Mouse (Mus musculus): Measurements from ENCODE around the gene Pim3. TPM values are rescaled to one million over a fixed set of nuclear protein-coding genes. Genes with fewer than 3 reads are reported as not detected.

Gene Pim3
- polyA plus RNA-seq, 1 experiment: 0.49 TPM

DNA sequence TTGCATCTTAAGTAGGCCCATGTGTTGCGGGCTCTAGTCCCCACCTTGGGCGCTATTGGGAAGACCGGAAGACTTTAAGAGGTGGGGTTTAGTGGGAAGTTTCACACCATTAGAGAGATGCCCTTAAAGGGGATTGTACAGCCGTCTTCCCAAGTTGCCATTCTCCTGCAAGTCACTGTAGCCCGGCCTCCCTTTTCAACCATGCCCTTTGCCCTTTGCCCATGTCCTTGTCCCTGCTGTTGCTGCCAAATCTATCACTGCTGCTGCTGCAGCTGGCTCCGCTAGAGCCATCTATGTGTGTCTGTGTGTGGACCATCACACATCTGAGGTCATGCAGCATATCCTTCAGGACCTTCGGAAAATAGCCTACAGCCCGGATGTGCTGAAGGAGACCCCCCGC, 29.4 kb upstream of the Pim3 start:
- Histone ChIP-seq H3K36me3 (ENCODE audit: control insufficient read depth) (no peaks in the 10 kb centered on the region), H3K4me3 (replicated peaks) (no peak overlapping the region), H3K27me3 (ENCODE audit: control insufficient read depth) (peaks cover 11% of the 10 kb centered on the region), H3K9me3 (ENCODE audit: control insufficient read depth, low read length) (no peaks in the 10 kb centered on the region), H3K4me1 (ENCODE audit: control insufficient read depth) (peaks cover 8% of the 10 kb centered on the region)
- TF ChIP-seq TAL1 (IDR thresholded peaks at IDR 0.05; ENCODE audit: low read length): no peak
- TF ChIP-seq GATA1 (IDR thresholded peaks at IDR 0.05; ENCODE audit: low read length): no peak

DNA sequence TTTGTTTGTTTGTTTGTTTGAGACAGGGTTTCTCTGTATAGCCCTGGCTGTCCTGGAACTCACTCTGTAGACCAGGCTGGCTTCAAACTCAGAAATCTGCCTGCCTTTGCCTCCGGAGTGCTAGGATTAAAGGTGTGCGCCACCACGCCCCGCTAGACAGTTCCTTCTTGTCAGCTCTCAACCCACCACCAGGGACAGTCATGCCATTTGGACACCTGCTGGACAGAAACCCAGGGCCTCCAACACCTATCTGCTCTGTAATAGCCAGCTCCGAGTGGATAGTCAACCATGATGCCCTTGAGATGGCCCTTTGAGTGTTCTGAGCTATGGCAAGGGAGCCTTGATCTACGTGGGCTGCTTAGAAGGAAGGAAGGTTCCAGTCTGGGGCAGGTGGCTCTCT, 26.0 kb upstream of the Pim3 start:
- no peak for TF ChIP-seq TAL1 (IDR thresholded peaks at IDR 0.05; ENCODE audit: low read length)
- TF ChIP-seq GATA1 (IDR thresholded peaks at IDR 0.05; ENCODE audit: low read length): no peak
- Histone ChIP-seq H3K9me3 (ENCODE audit: control insufficient read depth, low read length) (no peaks in the 10 kb centered on the region), H3K4me3 (replicated peaks) (no peak overlapping the region), H3K27me3 (ENCODE audit: control insufficient read depth) (peaks cover 27% of the 10 kb centered on the region), H3K4me1 (ENCODE audit: control insufficient read depth) (peaks cover 8% of the 10 kb centered on the region), H3K36me3 (ENCODE audit: control insufficient read depth) (no peaks in the 10 kb centered on the region)

DNA sequence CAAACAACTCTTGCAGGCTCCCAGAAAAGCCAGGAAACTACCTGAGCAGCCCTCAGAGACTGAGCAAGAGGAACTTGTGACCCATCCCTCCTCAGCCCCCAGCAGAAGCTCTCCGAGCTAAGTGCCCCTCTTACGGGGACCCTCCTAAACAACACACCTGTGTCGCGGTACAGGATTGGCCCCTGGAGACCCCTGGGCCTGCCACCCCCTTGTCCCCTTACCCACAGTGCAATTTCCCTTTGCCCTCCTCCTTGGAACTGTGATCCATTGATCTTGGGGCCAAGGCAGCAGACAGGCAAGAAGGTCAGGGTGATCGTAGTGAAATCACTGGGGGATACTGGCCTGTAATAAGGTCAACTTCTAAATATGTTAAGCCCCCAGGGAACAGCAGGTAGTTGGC, 25.4 kb upstream of the Pim3 start:
- H3K27me3 ChIP-seq (ENCODE audit: control insufficient read depth): peaks cover 27% of the 10 kb centered on the region
- no peak for TF ChIP-seq GATA1 (IDR thresholded peaks at IDR 0.05; ENCODE audit: low read length)
- TF ChIP-seq TAL1 (IDR thresholded peaks at IDR 0.05; ENCODE audit: low read length): no peak
- H3K9me3 ChIP-seq (ENCODE audit: control insufficient read depth, low read length): no peaks in the 10 kb centered on the region
- no peak overlapping the region for H3K4me3 ChIP-seq (replicated peaks)
- peaks cover 8% of the 10 kb centered on the region for H3K4me1 ChIP-seq (ENCODE audit: control insufficient read depth)
- H3K36me3 ChIP-seq (ENCODE audit: control insufficient read depth): no peaks in the 10 kb centered on the region

DNA sequence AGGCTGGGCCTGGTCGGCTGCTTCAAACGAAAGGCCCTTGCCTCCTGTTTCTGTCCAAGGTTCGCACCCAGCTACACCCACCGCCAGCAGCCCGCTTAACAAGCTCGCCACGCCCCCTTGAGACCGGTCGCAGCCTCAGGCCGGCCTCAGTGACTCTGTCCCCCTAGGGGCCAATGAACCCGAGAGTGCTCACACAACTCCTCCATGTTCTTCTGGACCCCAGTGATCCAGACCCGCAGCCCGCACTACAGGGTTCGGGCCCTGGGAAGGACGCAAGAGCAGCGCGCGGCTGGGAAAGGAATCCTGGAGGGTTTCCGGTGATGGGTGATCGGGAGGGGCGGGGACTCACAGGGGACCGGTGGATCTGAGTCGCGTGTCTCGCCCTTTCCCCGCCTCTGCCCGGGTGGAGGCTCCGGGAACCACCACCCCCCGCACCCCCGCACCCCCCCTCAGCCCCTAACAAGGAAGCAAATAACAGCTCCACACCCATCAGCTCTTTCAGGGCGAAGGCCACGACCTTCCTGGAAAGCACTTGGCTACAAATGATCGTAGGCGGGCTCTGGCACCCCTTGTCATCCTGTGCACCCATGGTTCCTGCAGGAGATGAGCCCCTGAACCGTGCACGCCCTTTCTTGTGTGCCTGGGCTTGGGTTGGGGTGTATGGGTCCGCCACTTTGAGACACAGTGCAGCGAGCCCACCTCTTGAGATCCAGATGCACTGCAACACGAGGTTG, 24.6 kb upstream of the Pim3 start:
- Histone ChIP-seq H3K27me3 (ENCODE audit: control insufficient read depth) (peaks cover 29% of the 10 kb centered on the region), H3K4me1 (ENCODE audit: control insufficient read depth) (peaks cover 8% of the 10 kb centered on the region), H3K4me3 (replicated peaks) (peak overlapping the region; percentile 45), H3K9me3 (ENCODE audit: control insufficient read depth, low read length) (no peaks in the 10 kb centered on the region), H3K36me3 (ENCODE audit: control insufficient read depth) (no peaks in the 10 kb centered on the region)
- no peak for TF ChIP-seq TAL1 (IDR thresholded peaks at IDR 0.05; ENCODE audit: low read length)
- TF ChIP-seq GATA1 (IDR thresholded peaks at IDR 0.05; ENCODE audit: low read length): no peak

DNA sequence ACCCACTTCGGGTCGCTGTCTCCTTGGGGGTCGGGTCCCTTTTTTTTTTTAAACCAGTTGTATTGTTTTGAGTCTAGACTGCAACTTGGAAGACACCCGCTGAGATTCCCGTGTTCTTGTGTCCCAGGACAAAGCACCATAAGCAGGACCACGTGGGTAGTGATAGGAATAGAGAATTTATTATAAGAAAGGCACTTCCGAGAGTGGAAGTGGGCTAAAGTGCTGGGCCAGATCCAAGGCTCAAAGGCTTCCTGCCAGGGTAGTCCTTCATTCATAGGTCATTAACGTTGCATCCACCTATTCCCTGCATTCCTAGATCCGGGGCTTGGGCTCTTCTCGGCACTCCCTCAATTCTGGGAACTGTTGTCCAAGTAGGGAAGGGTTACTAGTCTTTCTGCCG, 24.0 kb upstream of the Pim3 start:
- H3K36me3 ChIP-seq (ENCODE audit: control insufficient read depth): no peaks in the 10 kb centered on the region
- no peak overlapping the region for H3K4me3 ChIP-seq (replicated peaks)
- no peak for TF ChIP-seq GATA1 (IDR thresholded peaks at IDR 0.05; ENCODE audit: low read length)
- no peak for TF ChIP-seq TAL1 (IDR thresholded peaks at IDR 0.05; ENCODE audit: low read length)
- H3K27me3 ChIP-seq (ENCODE audit: control insufficient read depth): peaks cover 29% of the 10 kb centered on the region
- H3K4me1 ChIP-seq (ENCODE audit: control insufficient read depth): peaks cover 8% of the 10 kb centered on the region
- no peaks in the 10 kb centered on the region for H3K9me3 ChIP-seq (ENCODE audit: control insufficient read depth, low read length)

DNA sequence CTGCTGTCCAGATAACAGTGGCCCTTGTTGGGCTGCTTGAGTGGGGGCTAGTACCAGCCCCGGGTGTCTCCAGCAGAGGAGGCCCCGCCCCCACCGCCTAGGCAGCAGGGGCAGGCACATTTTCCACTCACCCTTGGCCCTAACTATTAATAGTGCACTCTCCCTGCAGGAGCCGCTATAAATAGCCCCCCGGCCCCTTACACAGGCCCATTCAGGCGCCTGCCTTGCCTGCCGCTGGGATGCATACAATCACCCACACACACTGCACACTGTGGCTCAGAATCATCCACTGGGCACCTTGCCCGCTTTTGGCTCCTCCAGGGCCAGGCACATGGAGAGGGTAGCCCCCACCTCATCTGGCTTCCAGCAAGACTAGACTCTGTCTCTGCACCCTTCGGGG, 22.7 kb upstream of the Pim3 start:
- H3K9me3 ChIP-seq (ENCODE audit: control insufficient read depth, low read length): no peaks in the 10 kb centered on the region
- TF ChIP-seq GATA1 (IDR thresholded peaks at IDR 0.05; ENCODE audit: low read length) (no peak), TAL1 (IDR thresholded peaks at IDR 0.05; ENCODE audit: low read length) (no peak)
- peaks cover 29% of the 10 kb centered on the region for H3K27me3 ChIP-seq (ENCODE audit: control insufficient read depth)
- peaks cover 8% of the 10 kb centered on the region for H3K4me1 ChIP-seq (ENCODE audit: control insufficient read depth)
- H3K36me3 ChIP-seq (ENCODE audit: control insufficient read depth): no peaks in the 10 kb centered on the region
- H3K4me3 ChIP-seq (replicated peaks): no peak overlapping the region

DNA sequence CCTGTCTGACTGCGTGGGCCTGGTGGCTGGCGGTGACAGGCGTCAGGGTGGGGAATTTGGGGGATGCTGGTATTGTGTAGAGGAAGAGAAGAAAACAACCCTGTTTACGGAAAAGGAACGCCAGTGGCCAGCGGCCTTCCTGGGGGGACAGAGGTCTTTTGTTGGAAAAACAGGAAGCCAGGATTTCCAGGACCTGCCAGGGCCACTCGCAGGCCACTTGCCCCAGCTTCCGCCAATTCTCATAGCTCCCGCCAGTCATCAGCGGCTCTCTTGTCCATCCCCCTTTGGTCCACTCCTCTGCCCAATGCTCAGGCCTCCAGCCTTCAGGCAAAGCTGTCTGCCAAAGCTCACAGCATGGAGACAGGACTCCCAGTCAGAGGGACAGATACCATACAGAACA, 21.9 kb upstream of the Pim3 start:
- Histone ChIP-seq H3K4me3 (replicated peaks) (no peak overlapping the region), H3K36me3 (ENCODE audit: control insufficient read depth) (no peaks in the 10 kb centered on the region), H3K27me3 (ENCODE audit: control insufficient read depth) (peaks cover 29% of the 10 kb centered on the region), H3K4me1 (ENCODE audit: control insufficient read depth) (peaks cover 8% of the 10 kb centered on the region), H3K9me3 (ENCODE audit: control insufficient read depth, low read length) (no peaks in the 10 kb centered on the region)
- TF ChIP-seq TAL1 (IDR thresholded peaks at IDR 0.05; ENCODE audit: low read length) (no peak), GATA1 (IDR thresholded peaks at IDR 0.05; ENCODE audit: low read length) (no peak)

DNA sequence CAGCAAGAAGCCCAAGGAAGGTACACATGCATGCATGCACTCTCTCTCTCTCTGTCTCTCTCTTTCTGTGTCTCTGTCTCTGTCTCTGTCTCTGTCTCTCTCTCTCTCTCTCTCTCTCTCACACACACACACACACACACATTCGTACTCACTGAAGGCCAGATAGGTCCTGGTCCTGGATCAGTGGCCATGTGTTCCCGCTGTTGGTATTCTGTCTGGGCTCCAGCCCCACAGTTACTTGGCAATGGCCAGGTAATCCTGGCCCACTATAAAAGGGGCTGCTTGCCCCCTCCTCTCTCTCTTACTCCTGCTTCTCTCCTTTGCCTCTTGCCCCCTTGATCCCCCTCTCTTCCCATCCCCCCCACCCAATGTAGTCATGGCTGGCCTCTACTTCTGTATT, 20.8 kb upstream of the Pim3 start:
- Histone ChIP-seq H3K4me3 (replicated peaks) (no peak overlapping the region), H3K27me3 (ENCODE audit: control insufficient read depth) (peaks cover 29% of the 10 kb centered on the region), H3K36me3 (ENCODE audit: control insufficient read depth) (no peaks in the 10 kb centered on the region), H3K4me1 (ENCODE audit: control insufficient read depth) (peaks cover 8% of the 10 kb centered on the region), H3K9me3 (ENCODE audit: control insufficient read depth, low read length) (no peaks in the 10 kb centered on the region)
- TF ChIP-seq GATA1 (IDR thresholded peaks at IDR 0.05; ENCODE audit: low read length) (no peak), TAL1 (IDR thresholded peaks at IDR 0.05; ENCODE audit: low read length) (no peak)

DNA sequence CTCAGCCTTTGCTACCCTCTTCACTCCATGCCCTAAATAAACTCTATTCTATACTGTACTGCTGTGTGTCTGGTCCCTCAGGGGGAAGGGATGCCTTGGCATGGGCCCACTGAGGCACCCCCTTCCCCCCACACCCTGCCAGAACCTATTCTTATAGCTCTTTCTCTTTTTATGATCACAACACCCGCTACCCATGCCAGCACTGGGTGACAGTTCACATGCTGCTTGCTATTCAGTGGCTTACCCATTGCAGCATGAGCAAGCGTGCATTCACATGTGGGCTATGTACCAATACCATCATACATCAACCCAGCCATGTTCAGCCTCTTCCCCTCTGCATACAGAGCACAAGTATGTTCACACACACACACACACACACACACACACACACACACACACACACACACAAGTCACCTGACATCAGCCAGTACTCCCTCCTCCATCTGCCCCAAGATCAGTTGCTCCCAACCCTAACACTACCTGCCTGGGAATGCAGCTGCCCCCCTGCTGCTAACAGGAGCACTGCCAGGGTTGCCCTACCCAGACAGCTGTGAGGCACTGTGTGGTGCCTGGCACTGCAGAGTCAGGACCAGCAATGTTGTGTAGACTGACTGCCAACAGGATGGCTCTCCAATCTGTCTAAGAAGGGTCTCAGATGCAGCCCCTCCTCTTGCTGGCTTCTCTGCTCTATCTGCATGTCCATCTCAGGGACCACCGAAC, 20.2 kb upstream of the Pim3 start:
- H3K4me3 ChIP-seq (replicated peaks): no peak overlapping the region
- H3K4me1 ChIP-seq (ENCODE audit: control insufficient read depth): peaks cover 6% of the 10 kb centered on the region
- no peak for TF ChIP-seq GATA1 (IDR thresholded peaks at IDR 0.05; ENCODE audit: low read length)
- no peak for TF ChIP-seq TAL1 (IDR thresholded peaks at IDR 0.05; ENCODE audit: low read length)
- no peaks in the 10 kb centered on the region for H3K9me3 ChIP-seq (ENCODE audit: control insufficient read depth, low read length)
- H3K36me3 ChIP-seq (ENCODE audit: control insufficient read depth): no peaks in the 10 kb centered on the region
- H3K27me3 ChIP-seq (ENCODE audit: control insufficient read depth): peaks cover 25% of the 10 kb centered on the region

Measured in erythroblast, embryonic 14.5 days (primary cell).